Mouse (Mus musculus) neural tube, embryonic 11.5 days (tissue): ENCODE results near the gene Slc25a17. TPM values are rescaled to one million over a fixed set of nuclear protein-coding genes. Genes with fewer than 3 reads are reported as not detected.

Experiments
- ATAC-seq: fragments of 200-750 bp; cut with Nextera tagmentation; 2 replicates; pipeline ENCODE4 v1.8.0; 2017; ENCODE audit warnings: moderate number of reproducible peaks, mild to moderate bottlenecking, moderate TSS enrichment, moderate library complexity; ENCODE audit not compliant: insufficient read depth, low FRiP score, low TSS enrichment
- DNase-seq: peaks from one replicate; pipeline ENCODE4 v3.0.0-alpha.2; 2015; ENCODE audit warnings: low spot score
- H3K27ac ChIP-seq: fragments of 300-500 bp; sonication (generic); 2 replicates; pipeline ENCODE4 v1.5.1; 2014; ENCODE audit warnings: low read depth, mild to moderate bottlenecking, low read length
- H3K27me3 ChIP-seq: fragments of 300-500 bp; sonication (generic); 2 replicates; pipeline ENCODE4 v1.6.1; 2014; ENCODE audit warnings: mild to moderate bottlenecking, low read length, mixed read lengths; ENCODE audit not compliant: control insufficient read depth, insufficient read depth
- H3K36me3 ChIP-seq: fragments of 300-500 bp; sonication (generic); 2 replicates; pipeline ENCODE4 v1.6.1; 2014; ENCODE audit warnings: mild to moderate bottlenecking, low read length, moderate library complexity, mixed read lengths; ENCODE audit not compliant: control insufficient read depth, insufficient read depth
- H3K4me1 ChIP-seq: fragments of 300-500 bp; sonication (generic); 2 replicates; pipeline ENCODE4 v1.6.1; 2014; ENCODE audit warnings: low read length, mixed read lengths; ENCODE audit not compliant: control insufficient read depth, insufficient read depth
- H3K4me2 ChIP-seq: fragments of 300-500 bp; sonication (generic); 2 replicates; pipeline ENCODE4 v1.6.1; 2014; ENCODE audit warnings: low read depth, mild to moderate bottlenecking, moderate library complexity
- H3K4me3 ChIP-seq: fragments of 300-500 bp; sonication (generic); 2 replicates; pipeline ENCODE4 v1.5.1; 2014; ENCODE audit warnings: low read depth, low read length
- H3K9ac ChIP-seq: fragments of 300-500 bp; sonication (generic); 2 replicates; pipeline ENCODE4 v1.6.1; 2014; ENCODE audit warnings: mild to moderate bottlenecking, low read length
- H3K9me3 ChIP-seq: fragments of 300-500 bp; sonication (generic); 2 replicates; pipeline ENCODE4 v1.6.1; 2016; ENCODE audit warnings: low read length; ENCODE audit not compliant: control insufficient read depth
- WGBS: fragments of 180-500 bp; shearing (Covaris S2); extraction: QIAGEN DNeasy Blood & Tissue Kit; methylation state at CpG from one replicate; pipeline ENCODE4 v1.1.7; 2014; 5-methylcytosine and 5-hydroxymethylcytosine counted together
- polyA plus RNA-seq: library from polyadenylated mRNA; unstranded; fragments of >200 nt; fragmentation: Nextera tagmentation; extraction: Ambion mirVana; gene quantifications from 2 replicates; pipeline ENCODE4 v1.2.1, GENCODE M21; 2014

Gene Slc25a17
- polyA plus RNA-seq, 1 experiment from 2014 or later, result 108 TPM

DNA sequence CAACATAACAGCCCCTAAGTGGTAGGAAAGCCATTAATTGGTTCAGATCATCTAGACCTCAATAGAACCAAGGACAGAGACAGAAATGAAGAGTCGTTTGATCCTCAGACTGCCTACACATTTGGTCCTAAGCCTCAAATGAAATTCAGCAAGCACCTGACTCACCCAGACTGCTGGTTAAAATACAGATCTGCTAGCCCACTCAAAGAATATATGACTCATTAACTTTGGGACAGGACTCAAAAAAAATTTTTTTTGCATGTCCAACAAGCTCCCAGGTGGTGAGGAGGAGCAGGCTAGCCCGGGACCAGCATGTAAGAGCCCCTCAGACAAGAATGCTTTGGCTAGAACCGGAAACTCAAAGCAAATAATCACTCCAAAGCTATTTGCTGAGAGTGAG, 40.5 kb downstream of the Slc25a17 start:
- WGBS, result 92% methylated on average over 3 of the region's 3 CpGs
- H3K27ac ChIP-seq, result no peak overlapping the region
- no peak overlapping the region for H3K4me3 ChIP-seq
- H3K4me2 ChIP-seq, result no peak overlapping the region
- H3K9me3 ChIP-seq, result no peaks in the 10 kb centered on the region
- H3K9ac ChIP-seq, result no peak overlapping the region
- ATAC-seq (no peak), DNase-seq (no peak)
- no peaks in the 10 kb centered on the region for H3K4me1 ChIP-seq
- peaks cover 19% of the 10 kb centered on the region for H3K36me3 ChIP-seq
- no peaks in the 10 kb centered on the region for H3K27me3 ChIP-seq

DNA sequence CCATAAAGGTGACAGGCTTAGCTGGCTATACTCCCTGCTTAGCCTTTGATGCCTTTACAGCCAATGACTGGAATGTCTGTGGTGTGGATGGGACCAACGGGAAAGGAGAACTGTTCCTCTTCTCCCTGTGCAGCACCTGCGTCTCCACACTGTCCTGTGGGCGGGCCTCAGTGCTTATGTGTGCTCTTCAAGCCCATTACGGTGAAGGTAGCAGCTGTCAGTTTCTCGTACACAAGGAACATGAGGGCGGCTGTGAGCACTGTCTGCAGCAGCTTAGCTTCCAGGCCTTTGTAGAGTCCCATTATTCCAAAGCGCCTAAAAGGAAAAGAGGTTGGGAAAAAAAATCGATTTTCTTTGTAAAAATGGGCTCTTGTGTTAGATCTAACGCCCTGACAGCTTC, 41.1 kb downstream of the Slc25a17 start:
- Histone ChIP-seq H3K27ac (no peak overlapping the region), H3K4me2 (no peak overlapping the region), H3K9ac (no peak overlapping the region), H3K27me3 (no peaks in the 10 kb centered on the region), H3K4me1 (no peaks in the 10 kb centered on the region), H3K36me3 (peaks cover 19% of the 10 kb centered on the region), H3K4me3 (no peak overlapping the region), H3K9me3 (no peaks in the 10 kb centered on the region)
- 91% methylated on average over 9 of the region's 9 CpGs for WGBS
- DNase-seq (no peak), ATAC-seq (no peak)

DNA sequence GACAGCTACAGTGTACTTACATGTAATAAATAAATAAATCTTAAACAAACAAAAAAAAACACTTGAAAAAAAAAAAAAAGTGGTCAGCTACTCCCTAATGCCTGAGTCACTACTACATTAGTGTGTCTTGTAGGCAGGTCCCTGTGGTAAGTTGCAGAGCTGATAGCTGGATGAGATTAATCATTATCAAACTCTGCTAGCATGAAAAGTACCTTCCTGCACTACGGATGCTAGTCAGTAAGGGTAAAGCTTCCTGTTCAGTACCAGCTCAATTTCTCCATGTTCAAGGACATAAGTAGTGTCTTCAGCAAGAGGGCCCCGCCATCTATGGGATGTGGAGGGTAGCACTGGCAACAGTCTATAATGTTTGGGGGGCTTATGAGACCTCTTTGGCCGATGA, 46.7 kb downstream of the Slc25a17 start:
- Histone ChIP-seq H3K9me3 (no peaks in the 10 kb centered on the region), H3K27me3 (no peaks in the 10 kb centered on the region), H3K9ac (no peak overlapping the region), H3K4me3 (no peak overlapping the region), H3K4me2 (no peak overlapping the region), H3K4me1 (no peaks in the 10 kb centered on the region), H3K36me3 (peaks cover 4% of the 10 kb centered on the region), H3K27ac (no peak overlapping the region)
- 96% methylated on average over 3 of the region's 3 CpGs for WGBS
- no peak for DNase-seq
- no peak for ATAC-seq

DNA sequence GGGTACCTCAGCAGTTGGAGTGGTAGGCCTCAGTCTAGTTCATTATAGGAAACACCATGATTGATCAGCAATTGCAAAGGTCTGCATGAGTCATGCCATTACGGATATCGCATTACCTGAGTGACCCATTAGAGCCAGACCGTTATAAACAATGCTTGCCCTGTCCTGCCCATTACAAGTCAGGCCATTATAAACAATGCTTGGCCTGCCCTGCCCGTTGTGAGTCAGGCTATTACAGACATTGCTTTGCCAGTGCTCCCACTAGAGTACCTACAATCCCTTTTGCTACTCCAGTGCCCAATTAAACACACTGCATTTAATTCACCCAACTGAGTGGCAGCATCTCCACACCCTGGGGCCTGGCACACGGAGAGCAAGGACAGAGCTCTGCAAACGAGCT, 49.6 kb downstream of the Slc25a17 start:
- no peak for ATAC-seq
- Histone ChIP-seq H3K27me3 (no peaks in the 10 kb centered on the region), H3K4me3 (no peak overlapping the region), H3K9ac (no peak overlapping the region), H3K27ac (no peak overlapping the region), H3K9me3 (no peaks in the 10 kb centered on the region), H3K36me3 (no peaks in the 10 kb centered on the region), H3K4me2 (no peak overlapping the region), H3K4me1 (no peaks in the 10 kb centered on the region)
- 78% methylated on average over 6 of the region's 6 CpGs for WGBS
- DNase-seq, result no peak

DNA sequence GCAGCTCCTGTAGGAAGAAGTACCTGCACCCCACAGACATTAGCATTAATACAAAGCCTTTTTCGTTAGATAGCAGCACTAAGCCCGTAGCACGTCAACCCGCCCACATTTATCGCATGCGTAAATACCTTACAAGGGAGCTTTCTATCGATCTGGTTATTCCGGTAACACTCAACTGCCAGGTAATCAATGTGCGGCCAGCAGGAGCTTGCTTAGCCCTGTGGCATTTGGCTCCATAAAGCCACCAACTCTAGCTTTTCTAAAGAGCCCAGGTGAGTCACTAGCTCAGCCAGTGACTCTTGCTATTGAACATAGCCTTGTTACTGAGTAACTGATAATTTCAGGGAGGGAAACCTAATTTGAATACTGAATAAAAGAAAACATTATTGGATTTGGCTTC, 50.3 kb downstream of the Slc25a17 start:
- ATAC-seq (no peak), DNase-seq (no peak)
- no peak overlapping the region for H3K4me2 ChIP-seq
- H3K9me3 ChIP-seq, result no peaks in the 10 kb centered on the region
- H3K36me3 ChIP-seq, result no peaks in the 10 kb centered on the region
- H3K4me3 ChIP-seq, result no peak overlapping the region
- H3K27me3 ChIP-seq, result no peaks in the 10 kb centered on the region
- H3K27ac ChIP-seq, result no peak overlapping the region
- H3K4me1 ChIP-seq, result no peaks in the 10 kb centered on the region
- 93% methylated on average over 9 of the region's 9 CpGs for WGBS
- H3K9ac ChIP-seq, result no peak overlapping the region

DNA sequence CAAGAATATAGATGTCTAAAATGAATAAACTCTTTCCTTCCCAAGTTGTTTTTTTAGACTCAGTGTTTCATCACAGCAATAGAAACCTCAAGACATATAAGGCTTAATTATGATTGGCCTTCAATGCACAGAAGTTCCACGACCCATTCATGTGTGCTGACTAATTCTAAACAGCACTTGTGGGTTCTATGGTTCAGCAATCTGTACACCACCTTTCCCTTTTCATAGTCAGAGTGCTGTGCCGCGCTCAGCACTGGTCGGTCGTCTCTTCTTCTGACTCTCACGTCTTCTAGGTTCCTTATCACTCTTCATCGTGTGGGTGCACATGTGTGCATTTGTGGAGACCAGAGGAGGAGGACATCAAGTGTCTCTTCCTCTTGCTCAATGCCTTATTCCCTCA, 52.6 kb downstream of the Slc25a17 start:
- no peaks in the 10 kb centered on the region for H3K9me3 ChIP-seq
- H3K9ac ChIP-seq, result no peak overlapping the region
- H3K4me3 ChIP-seq, result no peak overlapping the region
- no peak for DNase-seq
- no peak overlapping the region for H3K27ac ChIP-seq
- no peak overlapping the region for H3K4me2 ChIP-seq
- H3K36me3 ChIP-seq, result no peaks in the 10 kb centered on the region
- 97% methylated on average over 7 of the region's 7 CpGs for WGBS
- H3K4me1 ChIP-seq, result no peaks in the 10 kb centered on the region
- ATAC-seq, result no peak
- H3K27me3 ChIP-seq, result no peaks in the 10 kb centered on the region

DNA sequence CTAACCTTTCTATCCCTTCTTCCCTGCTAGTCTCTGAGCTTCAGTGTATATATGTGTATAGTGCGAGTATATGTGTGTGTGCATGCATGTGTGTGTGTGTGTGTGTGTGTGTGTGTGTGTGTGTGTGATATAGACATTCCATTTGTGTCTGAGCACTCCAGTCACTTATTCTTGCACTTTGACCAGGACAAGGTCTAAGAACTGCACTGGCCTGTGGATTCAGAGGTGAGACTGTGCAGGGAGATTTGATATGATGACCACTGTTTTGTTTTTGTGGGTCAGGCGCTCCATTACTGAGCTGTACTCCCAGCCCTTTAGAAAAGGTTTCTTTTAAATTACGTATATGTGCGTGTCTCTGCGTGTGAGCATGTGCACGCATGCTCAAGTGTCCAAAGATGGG, 54.1 kb downstream of the Slc25a17 start:
- no peaks in the 10 kb centered on the region for H3K9me3 ChIP-seq
- DNase-seq, result no peak
- no peak overlapping the region for H3K4me2 ChIP-seq
- H3K9ac ChIP-seq, result no peak overlapping the region
- no peak overlapping the region for H3K4me3 ChIP-seq
- no peak for ATAC-seq
- H3K4me1 ChIP-seq, result 0 out of 2 replicates have a peak, but pooled peaks cover 2% of the 10 kb centered on the region
- H3K27me3 ChIP-seq, result no peaks in the 10 kb centered on the region
- no peak overlapping the region for H3K27ac ChIP-seq
- WGBS, result 91% methylated on average over 6 of the region's 6 CpGs
- H3K36me3 ChIP-seq, result no peaks in the 10 kb centered on the region

DNA sequence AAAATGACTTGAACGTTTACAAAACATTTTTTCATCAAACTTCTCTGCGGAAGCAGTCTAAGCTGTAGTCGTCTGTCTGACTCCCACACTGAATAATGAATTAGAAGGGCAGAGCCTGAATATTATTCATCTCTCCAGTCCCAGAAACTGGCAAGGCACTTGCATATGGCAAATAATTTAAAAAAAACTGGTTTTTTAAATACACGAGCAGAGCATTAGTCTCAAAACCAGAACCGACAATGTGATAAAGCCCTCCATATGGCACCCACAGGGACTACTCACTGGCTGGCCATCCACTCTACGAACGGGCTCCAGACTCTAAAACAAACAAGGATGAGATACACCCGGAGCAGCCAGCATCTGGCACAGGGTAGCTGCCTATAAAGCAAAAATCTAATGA, 55.6 kb downstream of the Slc25a17 start:
- Histone ChIP-seq H3K27me3 (no peaks in the 10 kb centered on the region), H3K4me3 (no peak overlapping the region), H3K9ac (no peak overlapping the region), H3K9me3 (no peaks in the 10 kb centered on the region), H3K4me2 (no peak overlapping the region), H3K4me1 (0 out of 2 replicates have a peak, but pooled peaks cover 3% of the 10 kb centered on the region), H3K36me3 (no peaks in the 10 kb centered on the region), H3K27ac (no peak overlapping the region)
- DNase-seq (no peak), ATAC-seq (no peak)
- WGBS, result 70% methylated on average over 8 of the region's 8 CpGs

DNA sequence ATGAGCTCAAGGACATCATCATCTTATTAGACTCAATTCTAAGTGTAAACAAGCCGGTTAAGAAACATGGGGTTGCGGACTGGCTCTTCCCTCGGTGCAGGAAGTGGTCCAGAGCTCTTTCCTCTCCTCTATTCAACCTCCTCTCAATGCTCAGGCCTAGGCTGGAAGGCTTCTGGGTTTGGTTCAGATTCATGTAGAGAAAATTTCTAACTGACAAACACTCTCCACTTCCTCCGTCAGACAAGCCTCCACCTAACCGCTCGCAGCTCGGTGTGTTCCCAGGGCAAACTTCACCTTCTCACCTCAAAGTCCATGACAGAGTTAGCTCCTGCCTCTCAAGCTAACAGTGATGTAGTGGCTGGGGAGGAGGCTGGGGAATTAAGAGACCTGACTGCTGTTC, 56.6 kb downstream of the Slc25a17 start:
- WGBS, result 97% methylated on average over 7 of the region's 7 CpGs

More for the DNA sequence above, 56.6 kb downstream of the Slc25a17 start:
- ATAC-seq (no peak), DNase-seq (no peak)
- no peaks in the 10 kb centered on the region for H3K36me3 ChIP-seq
- H3K9ac ChIP-seq, result no peak overlapping the region
- no peak overlapping the region for H3K4me3 ChIP-seq
- no peak overlapping the region for H3K4me2 ChIP-seq
- H3K27ac ChIP-seq, result no peak overlapping the region
- H3K9me3 ChIP-seq, result no peaks in the 10 kb centered on the region
- H3K4me1 ChIP-seq, result 0 out of 2 replicates have a peak, but pooled peaks cover 3% of the 10 kb centered on the region
- H3K27me3 ChIP-seq, result no peaks in the 10 kb centered on the region
